Mouse (Mus musculus) 3T3-L1 (cell line): ENCODE data around the gene Akip1.

Experiments used
- DNase-seq: peaks from one replicate; pipeline ENCODE4 v3.0.0-alpha.2; 2015; ENCODE audit warnings: low read depth, low spot score

Gene Akip1

DNA sequence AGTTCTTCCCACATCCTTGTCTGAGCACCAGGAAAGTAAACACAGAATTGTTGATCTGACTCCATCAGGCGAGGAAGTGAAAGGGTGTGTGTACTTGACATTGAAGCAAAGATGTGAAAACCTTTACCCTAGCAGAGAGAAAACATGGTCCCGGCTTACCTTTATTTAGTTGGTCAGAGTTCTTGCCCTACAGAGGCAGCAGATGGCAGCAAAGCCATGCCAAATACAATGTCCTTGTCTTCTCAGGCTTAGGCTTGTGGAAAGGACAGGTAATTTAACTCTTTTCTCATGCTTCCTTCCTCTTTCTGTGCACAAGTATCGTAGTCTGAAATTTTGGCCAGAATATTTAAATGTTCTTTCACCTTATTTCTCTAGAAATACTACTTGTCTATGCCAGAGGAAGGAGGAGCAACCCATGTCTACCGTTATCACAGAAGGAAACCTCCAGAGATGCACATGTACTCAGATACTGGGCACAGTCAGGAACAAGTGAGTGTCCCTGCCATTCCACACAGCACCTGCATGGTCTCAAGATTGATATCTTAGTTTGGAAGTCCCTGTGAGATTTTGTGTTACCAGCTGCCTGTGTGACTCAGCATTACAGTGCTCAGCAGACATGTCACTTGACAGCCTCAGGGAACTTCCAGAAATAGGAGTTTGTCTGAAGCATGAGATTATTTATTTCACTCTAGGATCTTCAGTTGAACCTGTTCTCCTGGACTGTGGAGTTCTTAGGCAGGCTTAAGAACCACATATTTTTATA, 3.7 kb downstream of the Akip1 start:
- peak; percentile 74 for DNase-seq

- peak; percentile 93 for DNase-seq
Measured at GRCm38 (mm10) chr7:109708961-109709382, 5.5 kb downstream of the Akip1 start.

DNA sequence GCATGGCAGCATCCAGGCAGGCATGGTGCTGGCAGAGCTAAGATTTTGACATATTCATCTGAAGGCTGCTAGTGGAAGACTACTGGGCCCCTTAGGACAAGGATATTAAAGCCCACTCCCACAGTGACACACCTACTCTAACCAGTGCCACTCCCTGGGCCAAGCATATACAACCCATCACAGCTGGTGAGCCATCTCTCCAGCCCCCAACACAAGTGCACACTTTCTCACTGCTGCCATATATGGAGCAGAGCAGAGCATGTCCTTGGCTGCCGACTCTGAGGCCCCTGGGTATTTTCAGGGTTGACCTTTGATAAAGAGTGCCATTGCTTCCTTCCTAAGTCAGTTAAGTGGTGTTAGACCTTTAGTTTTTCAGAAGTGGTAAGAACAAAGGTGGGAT, 6.6 kb downstream of the Akip1 start:
- DNase-seq, result no peak

DNA sequence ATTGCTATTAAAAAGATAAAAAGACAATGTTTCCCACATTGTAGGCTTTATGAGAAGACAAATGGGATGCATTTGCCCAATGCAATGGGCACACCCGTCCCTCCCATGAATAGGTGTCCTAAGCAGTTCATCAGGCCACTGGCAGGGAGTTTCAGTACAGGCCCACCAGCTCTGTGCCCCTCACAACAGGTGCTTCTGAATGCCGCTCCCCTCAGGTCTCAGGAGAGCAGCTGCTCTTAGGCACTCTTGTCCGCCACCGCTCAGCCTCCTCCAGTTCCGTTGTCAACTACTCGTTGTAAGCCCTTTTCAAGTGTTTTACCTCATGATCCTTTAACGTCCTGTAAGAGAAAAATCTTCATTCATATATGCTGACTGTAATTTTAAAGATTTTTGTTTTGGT, 8.7 kb downstream of the Akip1 start:
- no peak for DNase-seq

- no peak for DNase-seq
Measured at GRCm38 (mm10) chr7:109713434-109713982, 10.0 kb downstream of the Akip1 start.

GRCm38 (mm10) chr7:109719286-109719685, 15.8 kb downstream of the Akip1 start:
- DNase-seq, result peak; percentile 76

GRCm38 (mm10) chr7:109722618-109723017, 19.1 kb downstream of the Akip1 start:
- peak; percentile 47 for DNase-seq

DNA sequence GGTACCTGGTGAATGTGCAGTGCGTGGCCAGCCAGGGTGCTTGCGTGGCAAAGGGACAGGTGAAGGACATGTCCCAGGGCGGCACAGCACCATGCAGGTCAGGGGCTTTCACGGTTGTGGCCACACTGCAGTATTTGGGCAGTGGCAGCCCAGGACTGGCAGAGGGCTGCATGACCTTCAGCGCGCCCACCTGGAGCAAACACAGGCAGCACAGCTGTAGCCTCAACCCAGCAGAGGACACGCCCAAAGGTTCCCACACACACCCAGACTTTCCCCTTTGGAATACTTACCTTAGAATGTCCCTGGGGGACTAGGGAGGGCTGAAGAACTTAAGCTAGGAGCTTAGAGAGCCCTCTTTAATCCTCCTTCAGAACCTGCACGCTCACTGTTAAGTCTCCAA, 19.6 kb downstream of the Akip1 start:
- DNase-seq, result no peak

DNA sequence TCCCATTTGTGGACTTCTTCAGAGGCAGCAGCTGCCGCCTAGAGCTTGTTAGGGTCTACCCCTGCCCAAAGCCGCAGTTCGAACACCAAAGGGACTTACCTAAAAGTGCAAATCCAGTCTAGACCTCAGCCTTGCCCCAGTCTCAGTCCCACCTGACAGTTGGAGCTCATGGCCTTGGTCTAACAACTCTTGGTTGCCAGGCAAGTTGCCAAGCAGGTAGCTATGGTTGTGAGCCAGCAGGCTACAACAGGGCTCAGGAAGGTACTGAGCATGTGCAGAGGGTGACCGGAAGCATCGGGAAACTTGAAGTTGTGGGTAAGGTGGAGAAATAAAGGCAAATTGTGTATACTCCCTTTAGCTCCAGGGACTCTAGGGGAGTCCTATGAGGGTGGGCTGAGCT, 20.2 kb downstream of the Akip1 start, which contains the start of gene BC051019:
Gene BC051019 (minus strand): TSS at position 154 of the 400 bp plus-strand sequence.
- DNase-seq, result no peak

- DNase-seq, result no peak
Measured at GRCm38 (mm10) chr7:109731626-109732025, 28.1 kb downstream of the Akip1 start, which contains the start of gene Ascl3. TSS of gene Ascl3 (minus strand) at chr7:109731726.

DNA sequence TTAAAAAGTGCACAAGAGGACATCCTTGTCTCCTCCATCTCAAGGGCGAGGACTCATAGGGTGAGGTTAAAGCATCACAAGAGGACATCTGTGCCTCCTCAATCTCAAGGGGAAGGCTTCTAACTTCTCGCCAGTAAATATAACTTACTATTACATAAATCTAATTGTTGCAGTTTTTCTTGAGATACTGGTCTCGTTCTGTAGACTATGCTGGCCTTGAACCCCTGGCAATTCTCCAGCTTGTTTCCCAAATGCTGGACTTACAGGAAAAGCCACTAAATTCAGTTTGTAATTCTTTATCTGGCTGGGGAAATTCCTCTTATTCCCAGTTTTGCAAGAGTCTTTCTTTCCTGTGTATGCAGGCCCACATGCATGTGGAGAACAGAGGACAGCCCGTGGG, 31.3 kb downstream of the Akip1 start:
- DNase-seq, result no peak

GRCm38 (mm10) chr7:109739822-109740370, 36.4 kb downstream of the Akip1 start:
- no peak for DNase-seq

- DNase-seq, result no peak
Measured at GRCm38 (mm10) chr7:109741060-109741459, 37.6 kb downstream of the Akip1 start.

- no peak for DNase-seq
Measured at GRCm38 (mm10) chr7:109741703-109742102, 38.2 kb downstream of the Akip1 start.

DNA sequence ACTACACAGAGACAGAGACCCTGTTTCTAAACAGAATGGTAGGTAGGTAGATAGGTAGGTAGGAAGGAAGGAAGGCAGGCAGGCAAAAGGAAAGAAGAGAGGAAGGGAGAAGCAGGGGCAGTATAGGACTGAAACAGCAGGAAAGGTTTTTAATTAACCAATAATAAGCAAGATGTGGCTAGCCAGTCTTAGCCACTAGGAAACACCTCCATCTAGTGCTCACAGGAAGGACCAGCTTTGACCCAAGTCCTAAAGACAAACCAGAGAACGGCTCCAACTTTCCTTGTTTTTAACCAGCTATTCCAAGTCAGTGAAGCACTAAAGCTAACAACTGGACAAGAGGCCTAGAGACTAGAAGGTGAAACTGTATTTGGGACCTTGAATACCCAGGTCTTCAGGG, 44.3 kb downstream of the Akip1 start:
- DNase-seq, result no peak

GRCm38 (mm10) chr7:109751427-109752007, 48.0 kb downstream of the Akip1 start:
- DNase-seq, result no peak

- peak; percentile 60 for DNase-seq
Measured at GRCm38 (mm10) chr7:109752008-109752925, 48.8 kb downstream of the Akip1 start, which contains the start of gene Tmem9b. TSS of gene Tmem9b (minus strand) at chr7:109752875.

- DNase-seq, result no peak
Measured at GRCm38 (mm10) chr7:109754034-109754433, 50.5 kb downstream of the Akip1 start.

- no peak for DNase-seq
Measured at GRCm38 (mm10) chr7:109756291-109756690, 52.8 kb downstream of the Akip1 start.
